Mouse (Mus musculus) gastrocnemius, postnatal 4 days (tissue): ENCODE measurements around the gene Sept6. TPM values are rescaled to one million over a fixed set of nuclear protein-coding genes. Genes with fewer than 3 reads are reported as not detected.
A peak's percentile ranks its signal among the peaks of the same experiment; 100 is the strongest.

Experiments used
- DNase-seq, 2 experiments: peaks; one replicate each; pipeline ENCODE4 v3.0.0; 2021 to 2022; ENCODE audit warnings: low spot score in 2 of 2, mixed read lengths in 2 of 2
- long read RNA-seq, 2 experiments: library from polyadenylated mRNA; stranded (forward); transcript quantifications; one replicate each; pipeline ENCODE4 v2.0.0; 2021
- total RNA-seq, 2 experiments: library from RNA; stranded (reverse); gene quantifications; 2 replicates each; pipeline ENCODE4 v1.2.3; 2021

Sept6 gene
- 10 to 100 TPM; 24.9 to 26.2 TPM for total RNA-seq
- long read RNA-seq, experiment 1, full-length matches to known transcripts: 4 of 17 reads
- long read RNA-seq, experiment 1, partial matches to known transcripts: 2 of 17 reads
- long read RNA-seq, experiment 1, other reads (novel, unspliced or antisense): 11 of 17 reads
- long read RNA-seq, experiment 2, full-length matches to known transcripts: 15 of 31 reads
- long read RNA-seq, experiment 2, partial matches to known transcripts: 4 of 31 reads
- long read RNA-seq, experiment 2, other reads (novel, unspliced or antisense): 12 of 31 reads

GRCm38 (mm10) chrX:36991694-36992093 lies at the start of gene Sept6:
TSS of gene Sept6 (minus strand) at chrX:36991794.
- DNase-seq: no peak

- peak in 1 of 2 experiments; percentile 22 for DNase-seq
These were observed 36.8 kb upstream of the Sept6 start for GRCm38 (mm10) chrX:37028378-37028777.

- DNase-seq: peak in 1 of 2 experiments; percentile 7
These were observed 32.2 kb upstream of the Sept6 start for GRCm38 (mm10) chrX:37023652-37024309.

- peak; percentile 47 to 48 for DNase-seq
These were observed 31.1 kb upstream of the Sept6 start for GRCm38 (mm10) chrX:37022690-37023089.

- DNase-seq: no peak
These were observed 27.5 kb upstream of the Sept6 start for GRCm38 (mm10) chrX:37019045-37019444.

- no peak for DNase-seq
These were observed 26.6 kb upstream of the Sept6 start for GRCm38 (mm10) chrX:37018150-37018654.

- DNase-seq: no peak
These were observed 22.3 kb upstream of the Sept6 start for GRCm38 (mm10) chrX:37013870-37014269.

- no peak for DNase-seq
These were observed 555 bp downstream of the Sept6 start for GRCm38 (mm10) chrX:36991039-36991438.

- DNase-seq: no peak
These were observed 1.7 kb downstream of the Sept6 start for GRCm38 (mm10) chrX:36989752-36990404.

- DNase-seq: peak; percentile 47 to 61
These were observed 2.3 kb downstream of the Sept6 start for GRCm38 (mm10) chrX:36989234-36989751.

- peak in 1 of 2 experiments; percentile 13 for DNase-seq
These were observed 2.8 kb downstream of the Sept6 start for GRCm38 (mm10) chrX:36988754-36989153.

- DNase-seq: no peak
These were observed 3.7 kb downstream of the Sept6 start for GRCm38 (mm10) chrX:36987851-36988250.

GRCm38 (mm10) chrX:36985041-36985440 lies 6.6 kb downstream of the Sept6 start:
- DNase-seq: no peak

GRCm38 (mm10) chrX:36983654-36984311 lies 7.8 kb downstream of the Sept6 start:
- peak in 1 of 2 experiments; percentile 45 for DNase-seq

- peak in 1 of 2 experiments; percentile 37 for DNase-seq
These were observed 8.5 kb downstream of the Sept6 start for GRCm38 (mm10) chrX:36982892-36983653.

GRCm38 (mm10) chrX:36980563-36981187 lies 10.9 kb downstream of the Sept6 start:
- DNase-seq: no peak

- no peak for DNase-seq
These were observed 13.7 kb downstream of the Sept6 start for GRCm38 (mm10) chrX:36977863-36978262.

GRCm38 (mm10) chrX:36976980-36977379 lies 14.6 kb downstream of the Sept6 start:
- no peak for DNase-seq

GRCm38 (mm10) chrX:36976272-36976671 lies 15.3 kb downstream of the Sept6 start:
- DNase-seq: peak in 1 of 2 experiments; percentile 19

GRCm38 (mm10) chrX:36974905-36975304 lies 16.7 kb downstream of the Sept6 start:
- DNase-seq: no peak
